Mouse (Mus musculus) forebrain, embryonic 16.5 days (tissue): ENCODE measurements around the gene Krtap4-16. TPM values are rescaled to one million over a fixed set of nuclear protein-coding genes. Genes with fewer than 3 reads are reported as not detected.
"Not testable (repeated sequence)": the region's sequence is repeated elsewhere in the genome, so short reads cannot be mapped to it uniquely, and the experiment has no call there.

ENCODE experiments used
- ATAC-seq: fragments of 200-750 bp; cut with Nextera tagmentation; 2 replicates; pipeline ENCODE4 v1.8.0; 2017; ENCODE audit warnings: mild to moderate bottlenecking, moderate library complexity
- H3K27ac ChIP-seq: fragments of 300-500 bp; sonication (generic); 2 replicates; pipeline ENCODE4 v1.5.1; 2014; ENCODE audit warnings: low read length, control low read depth
- H3K27me3 ChIP-seq: fragments of 300-500 bp; sonication (generic); replicated peaks from 2 replicates; pipeline ENCODE4 v1.6.1; 2014; ENCODE audit warnings: low read length; ENCODE audit not compliant: control insufficient read depth, insufficient read depth
- H3K36me3 ChIP-seq: fragments of 300-500 bp; sonication (generic); 2 replicates; pipeline ENCODE4 v1.6.1; 2014; ENCODE audit not compliant: control insufficient read depth, insufficient read depth
- H3K4me1 ChIP-seq: fragments of 300-500 bp; sonication (generic); replicated peaks from 2 replicates; pipeline ENCODE4 v1.6.1; 2014; ENCODE audit warnings: low read length; ENCODE audit not compliant: control insufficient read depth, insufficient read depth
- H3K4me2 ChIP-seq: fragments of 300-500 bp; sonication (generic); 2 replicates; pipeline ENCODE4 v1.6.1; 2014; ENCODE audit warnings: mild to moderate bottlenecking, low read length, control low read depth
- H3K4me3 ChIP-seq: fragments of 300-500 bp; sonication (generic); replicated peaks from 2 replicates; pipeline ENCODE4 v1.5.1; 2014; ENCODE audit warnings: mild to moderate bottlenecking, low read length, control low read depth
- H3K9ac ChIP-seq: fragments of 300-500 bp; sonication (generic); replicated peaks from 2 replicates; pipeline ENCODE4 v1.6.1; 2014; ENCODE audit warnings: low read depth, low read length, control low read depth
- H3K9me3 ChIP-seq: fragments of 300-500 bp; sonication (generic); 2 replicates; pipeline ENCODE4 v1.6.1; 2016; ENCODE audit warnings: low read length; ENCODE audit not compliant: control insufficient read depth
- WGBS: fragments of 180-500 bp; shearing (Covaris S2); extraction: QIAGEN DNeasy Blood & Tissue Kit; methylation state at CpG from one replicate; pipeline ENCODE4 v1.1.7; 2014; 5-methylcytosine and 5-hydroxymethylcytosine counted together
- polyA plus RNA-seq: library from polyadenylated mRNA; unstranded; fragments of >200 nt; fragmentation: Nextera tagmentation; extraction: Ambion mirVana; gene quantifications from 2 replicates; pipeline ENCODE4 v1.2.1, GENCODE M21; 2015

Krtap4-16 gene
- polyA plus RNA-seq, 1 experiment from 2014 or later, result not detected

DNA sequence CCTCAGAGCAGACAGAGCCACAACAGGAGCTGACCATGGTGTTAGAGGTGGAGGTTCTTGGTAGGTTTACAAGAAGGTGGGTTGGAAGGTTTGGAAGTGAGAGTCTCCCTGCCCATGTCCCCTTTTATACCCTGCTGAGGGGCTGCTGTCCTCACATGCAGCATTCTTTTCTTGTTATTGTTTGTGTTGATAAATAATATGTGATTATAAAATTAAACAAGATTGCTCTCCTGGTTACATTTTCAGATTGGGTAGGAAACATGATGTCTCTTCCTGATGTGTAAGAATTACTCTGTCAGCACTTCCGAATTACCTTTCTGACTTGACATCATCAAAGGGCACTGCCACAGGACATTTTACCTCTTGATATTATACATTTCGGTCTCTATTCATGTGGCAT lies 35.8 kb downstream of the Krtap4-16 start, which contains the start of gene Gm11564:
Gene Gm11564 (minus strand): TSS at position 101 of the 400 bp plus-strand sequence.
- not testable (repeated sequence) for H3K4me1 ChIP-seq, H3K36me3 ChIP-seq, H3K9ac ChIP-seq, H3K4me3 ChIP-seq, ATAC-seq, H3K4me2 ChIP-seq, H3K27me3 ChIP-seq, H3K9me3 ChIP-seq, H3K27ac ChIP-seq
- WGBS, result 79% methylated on average over 2 of the region's 2 CpGs

DNA sequence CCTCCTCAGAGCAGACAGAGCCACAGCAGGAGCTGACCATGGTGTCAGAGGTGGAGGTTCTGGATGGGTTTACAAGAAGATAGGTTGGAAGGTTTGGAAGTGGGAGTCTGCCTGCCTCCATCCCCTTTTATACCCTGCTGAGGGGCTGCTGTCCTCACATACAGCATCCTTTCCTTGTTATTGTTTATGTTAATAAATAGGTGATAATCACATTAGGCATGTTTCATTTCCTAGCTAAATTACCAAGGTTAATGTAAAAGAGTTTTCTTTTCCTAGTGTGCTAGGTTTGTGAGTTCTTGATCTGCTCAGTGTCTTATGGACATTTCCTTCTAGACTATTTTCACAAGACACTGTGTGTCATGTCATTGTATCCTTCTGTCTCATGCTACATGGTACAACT lies 41.6 kb downstream of the Krtap4-16 start, which contains the start of gene Krtap4-13:
Gene Krtap4-13 (minus strand): TSS at position 101 of the 400 bp plus-strand sequence.
- not testable (repeated sequence) for H3K27me3 ChIP-seq, H3K36me3 ChIP-seq, H3K9me3 ChIP-seq, H3K4me3 ChIP-seq, H3K9ac ChIP-seq, H3K27ac ChIP-seq, H3K4me1 ChIP-seq, ATAC-seq, H3K4me2 ChIP-seq

- H3K4me2 ChIP-seq, H3K36me3 ChIP-seq, ATAC-seq, H3K27ac ChIP-seq, H3K9me3 ChIP-seq, H3K4me1 ChIP-seq, H3K9ac ChIP-seq, H3K4me3 ChIP-seq, H3K27me3 ChIP-seq: not testable (repeated sequence)
- WGBS, result no CpG with 5 or more reads among the region's 1 CpGs
Measured at GRCm38 (mm10) chr11:99804346-99804745, 47.1 kb downstream of the Krtap4-16 start, which contains the start of gene Gm11554. Gm11554 (minus strand) TSS chr11:99804446.

Other genes starting within 250 kb of the Krtap4-16 start
- gene Gm11938, start 248.3 kb downstream of the Krtap4-16 start, polyA plus RNA-seq, result not detected in 2 replicates
- not detected in 2 replicates for gene Gm11937, start 241.4 kb downstream of the Krtap4-16 start, polyA plus RNA-seq
- gene Krtap2-4, start 236.8 kb downstream of the Krtap4-16 start, polyA plus RNA-seq, result not detected in 2 replicates
- not detected in 2 replicates for gene Gm11562, start 231.2 kb downstream of the Krtap4-16 start, polyA plus RNA-seq
- not detected in 2 replicates for gene Krtap4-1, start 223.4 kb downstream of the Krtap4-16 start, polyA plus RNA-seq
- gene Krtap4-2, start 216.5 kb downstream of the Krtap4-16 start, polyA plus RNA-seq, result not detected in 2 replicates
- gene Krtap4-7, start 207.5 kb downstream of the Krtap4-16 start, polyA plus RNA-seq, result not detected in 2 replicates
- gene Gm11555, start 201.4 kb downstream of the Krtap4-16 start, polyA plus RNA-seq, result not detected in 2 replicates
- gene Gm11563, start 192.6 kb downstream of the Krtap4-16 start, polyA plus RNA-seq, result not detected in 2 replicates
- not detected in 2 replicates for gene Krtap4-6, start 185.6 kb downstream of the Krtap4-16 start, polyA plus RNA-seq
- not detected in 2 replicates for gene Gm14190, start 160.9 kb downstream of the Krtap4-16 start, polyA plus RNA-seq
- gene Gm14180, start 117.3 kb downstream of the Krtap4-16 start, polyA plus RNA-seq, result not detected in 2 replicates
- not detected in 2 replicates for gene Gm11595, start 78.7 kb downstream of the Krtap4-16 start, polyA plus RNA-seq
- not detected in 2 replicates for gene Krtap4-8, start 70.9 kb downstream of the Krtap4-16 start, polyA plus RNA-seq
- not detected in 2 replicates for gene Krtap4-9, start 66.4 kb downstream of the Krtap4-16 start, polyA plus RNA-seq
- not detected in 2 replicates for gene Gm11596, start 58.1 kb downstream of the Krtap4-16 start, polyA plus RNA-seq
- not detected in 2 replicates for gene Gm11569, start 52.7 kb downstream of the Krtap4-16 start, polyA plus RNA-seq
- not detected in 2 replicates for gene Gm11554, start 47.2 kb downstream of the Krtap4-16 start, polyA plus RNA-seq
- not detected in 2 replicates for gene Krtap4-13, start 41.7 kb downstream of the Krtap4-16 start, polyA plus RNA-seq
- gene Gm11564, start 35.9 kb downstream of the Krtap4-16 start, polyA plus RNA-seq, result not detected in 2 replicates
- gene 2300003K06Rik, start 13.5 kb downstream of the Krtap4-16 start, polyA plus RNA-seq, result not detected in 2 replicates
- gene Gm11568, start 6.3 kb upstream of the Krtap4-16 start, polyA plus RNA-seq, result not detected in 2 replicates
- gene Gm11559, start 12.9 kb upstream of the Krtap4-16 start, polyA plus RNA-seq, result not detected in 2 replicates
- not detected in 2 replicates for gene Krtap9-1, start 21.8 kb upstream of the Krtap4-16 start, polyA plus RNA-seq
- not detected in 2 replicates for gene Gm11567, start 27.6 kb upstream of the Krtap4-16 start, polyA plus RNA-seq
- not detected in 2 replicates for gene Krtap31-1, start 56.3 kb upstream of the Krtap4-16 start, polyA plus RNA-seq
- gene Gm11565, start 63.1 kb upstream of the Krtap4-16 start, polyA plus RNA-seq, result not detected in 2 replicates
- gene Krtap31-2, start 84.7 kb upstream of the Krtap4-16 start, polyA plus RNA-seq, result not detected in 2 replicates
- not detected in 2 replicates for gene Krtap9-5, start 96.9 kb upstream of the Krtap4-16 start, polyA plus RNA-seq
- gene Krtap29-1, start 127.4 kb upstream of the Krtap4-16 start, polyA plus RNA-seq, result not detected in 2 replicates
- gene Krtap16-1, start 135.0 kb upstream of the Krtap4-16 start, polyA plus RNA-seq, result not detected in 2 replicates
- not detected in 2 replicates for gene Krtap17-1, start 142.4 kb upstream of the Krtap4-16 start, polyA plus RNA-seq
- gene Krt33a, start 164.6 kb upstream of the Krtap4-16 start, polyA plus RNA-seq, result not detected in 2 replicates
- gene Krt33b, start 178.3 kb upstream of the Krtap4-16 start, polyA plus RNA-seq, result not detected in 2 replicates
- gene Krt34, start 189.9 kb upstream of the Krtap4-16 start, polyA plus RNA-seq, result not detected in 2 replicates
- not detected in 2 replicates for gene Krt31, start 198.9 kb upstream of the Krtap4-16 start, polyA plus RNA-seq
- not detected in 2 replicates for gene Krt32, start 236.6 kb upstream of the Krtap4-16 start, polyA plus RNA-seq
- gene Krt35, start 244.6 kb upstream of the Krtap4-16 start, polyA plus RNA-seq, result not detected in 2 replicates